Mouse (Mus musculus): ENCODE results near the gene Ankrd44. TPM values are rescaled to one million over a fixed set of nuclear protein-coding genes. Genes with fewer than 3 reads are reported as not detected.
"Not testable (repeated sequence)": the region's sequence is repeated elsewhere in the genome, so short reads cannot be mapped to it uniquely, and the experiment has no call there.

Gene Ankrd44
- total and polyA plus RNA-seq, 3 experiments, result 10.2 to 10.7 (median 10.2) TPM

GRCm38 (mm10) chr1:54960613-54961165 lies 34.5 kb upstream of the Ankrd44 start:
- no peak for TF ChIP-seq POLR2A (IDR thresholded peaks at IDR 0.05; ENCODE audit: insufficient read depth, low read depth, low read length)
- TF ChIP-seq EP300 (IDR thresholded peaks at IDR 0.05; ENCODE audit: insufficient read depth, low read depth, low read length), result no peak
- TF ChIP-seq CTCF (IDR thresholded peaks at IDR 0.05), result no peak
- intact Hi-C loops (cut with DNase I), result no loop called here
- no peak overlapping the region for H3K9ac ChIP-seq (ENCODE audit: low read depth, low read length)
- H3K4me1 ChIP-seq (ENCODE audit: control insufficient read depth, insufficient read depth, low read length), result no peaks in the 10 kb centered on the region
- no peaks in the 10 kb centered on the region for H3K36me3 ChIP-seq (ENCODE audit: control insufficient read depth, insufficient read depth, low read length)
- 67% methylated on average over 9 of the region's 9 CpGs for WGBS
- H3K4me3 ChIP-seq, result no peak overlapping the region
- no peaks in the 10 kb centered on the region for H3K79me2 ChIP-seq (replicated peaks; ENCODE audit: control insufficient read depth, insufficient read depth, low read length)
- H3K27me3 ChIP-seq (ENCODE audit: control insufficient read depth, insufficient read depth, low read length), result no peaks in the 10 kb centered on the region
- H3K27ac ChIP-seq, result no peak overlapping the region
- DNase-seq, result no peak

GRCm38 (mm10) chr1:54958525-54958924 lies 32.3 kb upstream of the Ankrd44 start:
- H3K79me2 ChIP-seq (replicated peaks; ENCODE audit: control insufficient read depth, insufficient read depth, low read length), result no peaks in the 10 kb centered on the region
- no peaks in the 10 kb centered on the region for H3K36me3 ChIP-seq (ENCODE audit: control insufficient read depth, insufficient read depth, low read length)
- 71% methylated on average over 3 of the region's 3 CpGs for WGBS
- intact Hi-C loops (cut with DNase I), result no loop called here
- TF ChIP-seq POLR2A (IDR thresholded peaks at IDR 0.05; ENCODE audit: insufficient read depth, low read depth, low read length) (no peak), CTCF (IDR thresholded peaks at IDR 0.05) (peak; percentile 58), EP300 (IDR thresholded peaks at IDR 0.05; ENCODE audit: insufficient read depth, low read depth, low read length) (no peak)
- no peaks in the 10 kb centered on the region for H3K27me3 ChIP-seq (ENCODE audit: control insufficient read depth, insufficient read depth, low read length)
- H3K4me1 ChIP-seq (ENCODE audit: control insufficient read depth, insufficient read depth, low read length), result no peaks in the 10 kb centered on the region
- no peak overlapping the region for H3K27ac ChIP-seq
- H3K9ac ChIP-seq (ENCODE audit: low read depth, low read length), result no peak overlapping the region
- H3K4me3 ChIP-seq, result no peak overlapping the region
- no peak for DNase-seq

- H3K36me3 ChIP-seq (ENCODE audit: control insufficient read depth, insufficient read depth, low read length); H3K27ac ChIP-seq; DNase-seq; H3K27me3 ChIP-seq (ENCODE audit: control insufficient read depth, insufficient read depth, low read length); H3K79me2 ChIP-seq (replicated peaks; ENCODE audit: control insufficient read depth, insufficient read depth, low read length); intact Hi-C loops (cut with DNase I); H3K4me1 ChIP-seq (ENCODE audit: control insufficient read depth, insufficient read depth, low read length); H3K4me3 ChIP-seq; H3K9ac ChIP-seq (ENCODE audit: low read depth, low read length): not testable (repeated sequence)
- WGBS, result 91% methylated on average over 14 of the region's 14 CpGs
Observed at GRCm38 (mm10) chr1:54956995-54957394, 30.8 kb upstream of the Ankrd44 start.

GRCm38 (mm10) chr1:54954856-54955255 lies 28.7 kb upstream of the Ankrd44 start:
- no peak for TF ChIP-seq POLR2A (IDR thresholded peaks at IDR 0.05; ENCODE audit: insufficient read depth, low read depth, low read length)
- no peak for TF ChIP-seq EP300 (IDR thresholded peaks at IDR 0.05; ENCODE audit: insufficient read depth, low read depth, low read length)
- TF ChIP-seq CTCF (IDR thresholded peaks at IDR 0.05), result no peak
- Histone ChIP-seq H3K27ac (no peak overlapping the region), H3K27me3 (ENCODE audit: control insufficient read depth, insufficient read depth, low read length) (no peaks in the 10 kb centered on the region), H3K79me2 (replicated peaks; ENCODE audit: control insufficient read depth, insufficient read depth, low read length) (no peaks in the 10 kb centered on the region), H3K4me1 (ENCODE audit: control insufficient read depth, insufficient read depth, low read length) (no peaks in the 10 kb centered on the region), H3K36me3 (ENCODE audit: control insufficient read depth, insufficient read depth, low read length) (no peaks in the 10 kb centered on the region), H3K9ac (ENCODE audit: low read depth, low read length) (no peak overlapping the region), H3K4me3 (no peak overlapping the region)
- DNase-seq, result no peak
- 57% methylated on average over 4 of the region's 4 CpGs for WGBS
- intact Hi-C loops (cut with DNase I), result no loop called here

- intact Hi-C loops (cut with DNase I), result no loop called here
- Histone ChIP-seq H3K36me3 (ENCODE audit: control insufficient read depth, insufficient read depth, low read length) (no peaks in the 10 kb centered on the region), H3K9ac (ENCODE audit: low read depth, low read length) (no peak overlapping the region), H3K79me2 (replicated peaks; ENCODE audit: control insufficient read depth, insufficient read depth, low read length) (no peaks in the 10 kb centered on the region), H3K27me3 (ENCODE audit: control insufficient read depth, insufficient read depth, low read length) (no peaks in the 10 kb centered on the region), H3K27ac (no peak overlapping the region), H3K4me1 (ENCODE audit: control insufficient read depth, insufficient read depth, low read length) (no peaks in the 10 kb centered on the region), H3K4me3 (no peak overlapping the region)
- TF ChIP-seq POLR2A (IDR thresholded peaks at IDR 0.05; ENCODE audit: insufficient read depth, low read depth, low read length) (no peak), EP300 (IDR thresholded peaks at IDR 0.05; ENCODE audit: insufficient read depth, low read depth, low read length) (no peak), CTCF (IDR thresholded peaks at IDR 0.05) (no peak)
- DNase-seq, result no peak
- 61% methylated on average over 3 of the region's 3 CpGs for WGBS
Observed at GRCm38 (mm10) chr1:54944648-54945047, 18.5 kb upstream of the Ankrd44 start.

- Histone ChIP-seq H3K9ac (ENCODE audit: low read depth, low read length) (no peak overlapping the region), H3K79me2 (replicated peaks; ENCODE audit: control insufficient read depth, insufficient read depth, low read length) (no peaks in the 10 kb centered on the region), H3K27me3 (ENCODE audit: control insufficient read depth, insufficient read depth, low read length) (no peaks in the 10 kb centered on the region), H3K36me3 (ENCODE audit: control insufficient read depth, insufficient read depth, low read length) (no peaks in the 10 kb centered on the region), H3K4me3 (no peak overlapping the region), H3K4me1 (ENCODE audit: control insufficient read depth, insufficient read depth, low read length) (peaks cover 1% of the 10 kb centered on the region), H3K27ac (no peak overlapping the region)
- TF ChIP-seq EP300 (IDR thresholded peaks at IDR 0.05; ENCODE audit: insufficient read depth, low read depth, low read length), result no peak
- TF ChIP-seq CTCF (IDR thresholded peaks at IDR 0.05), result no peak
- TF ChIP-seq POLR2A (IDR thresholded peaks at IDR 0.05; ENCODE audit: insufficient read depth, low read depth, low read length), result no peak
- DNase-seq, result no peak
- WGBS, result 81% methylated on average over 3 of the region's 3 CpGs
- intact Hi-C loops (cut with DNase I), result no loop called here
Observed at GRCm38 (mm10) chr1:54935466-54935865, 9.3 kb upstream of the Ankrd44 start.

All from heart, adult 2 months (tissue).